Mouse (Mus musculus) heart, adult 2 months (tissue): ENCODE results near the gene Defb47.

Source experiments
- CTCF ChIP-seq: fragments of 200-600 bp; IDR thresholded peaks from 2 replicates; pipeline ENCODE4 v1.8.1; 2022; ENCODE audit warnings: antibody characterized with exemption, mild to moderate bottlenecking, moderate library complexity
- POLR2A ChIP-seq: fragments of 200-500 bp; IDR thresholded peaks from 2 replicates; pipeline ENCODE4 v1.6.1; 2011; ENCODE audit warnings: mild to moderate bottlenecking, low read depth, low read length, control low read depth; ENCODE audit not compliant: insufficient read depth

DNA sequence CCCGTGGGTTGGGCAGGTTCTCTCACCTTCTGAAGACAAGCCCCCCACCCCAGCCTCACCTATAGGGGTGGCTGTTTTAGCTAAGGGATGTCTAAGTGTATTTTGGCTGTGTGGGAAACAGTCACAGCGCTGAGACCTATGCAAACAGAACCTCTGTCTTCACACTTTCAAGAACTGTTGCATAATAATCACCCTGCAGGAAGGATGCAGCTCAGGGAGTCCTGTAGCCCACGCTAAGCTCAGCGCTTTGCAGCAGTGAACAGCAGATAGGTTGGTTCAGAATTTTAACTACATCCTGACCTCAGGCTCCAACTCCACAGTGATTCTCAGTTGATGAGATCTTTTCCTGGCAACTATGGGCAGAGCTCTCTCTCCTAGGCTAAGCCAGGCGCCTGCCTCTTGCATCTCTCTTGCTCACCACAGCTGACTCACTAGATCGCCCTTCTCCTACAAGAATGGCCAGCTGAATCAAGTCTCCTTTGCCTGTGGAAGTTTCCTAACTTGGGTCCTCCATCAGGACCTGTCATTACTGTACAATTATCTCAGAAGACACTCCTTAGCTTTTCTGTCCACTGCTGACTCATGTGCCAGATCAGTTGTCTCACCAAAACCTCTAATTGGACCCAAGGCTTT lies 22.8 kb downstream of the Defb47 start:
- TF ChIP-seq CTCF, result no peak
- no peak for TF ChIP-seq POLR2A
